Mouse (Mus musculus) neural tube, embryonic 11.5 days (tissue): ENCODE measurements around the gene Tulp4. TPM values are rescaled to one million over a fixed set of nuclear protein-coding genes. Genes with fewer than 3 reads are reported as not detected.

ENCODE experiments used
- microRNA-seq: library from miRNA; unstranded; fragments of <30 nt; microRNA quantifications from one replicate; pipeline ENCODE4, GENCODE M21; 2016
- polyA plus RNA-seq: library from polyadenylated mRNA; unstranded; fragments of >200 nt; fragmentation: Nextera tagmentation; extraction: Ambion mirVana; gene quantifications from 2 replicates; pipeline ENCODE4 v1.2.1, GENCODE M21; 2014

The Tulp4 gene
- polyA plus RNA-seq, 1 experiment from 2014 or later = 122 TPM

Small RNA genes lying within 50 kb of the gene (microRNA-seq; reads per million reads assigned to microRNA genes)
- gene Gm22774 = not detected

Other genes starting within 250 kb of the Tulp4 start
- 1.8 and 2.3 TPM in 2 replicates for gene Synj2, start 165.2 kb upstream of the Tulp4 start, polyA plus RNA-seq
- gene Serac1, start 26.7 kb upstream of the Tulp4 start, polyA plus RNA-seq = 7.9 and 9.0 TPM in 2 replicates
- 163 and 170 TPM in 2 replicates for gene Gtf2h5, start 26.7 kb upstream of the Tulp4 start, polyA plus RNA-seq
- gene Tmem181a, start 150.4 kb downstream of the Tulp4 start, polyA plus RNA-seq = 29.8 and 31.9 TPM in 2 replicates
- gene Dynlt1a, start 211.1 kb downstream of the Tulp4 start, polyA plus RNA-seq = 33.0 and 34.2 TPM in 2 replicates